Mouse (Mus musculus) heart, embryonic 14.5 days (tissue): Measurements from ENCODE around the gene Nelfe. TPM values are rescaled to one million over a fixed set of nuclear protein-coding genes. Genes with fewer than 3 reads are reported as not detected.
"Not testable (repeated sequence)": the region's sequence is repeated elsewhere in the genome, so short reads cannot be mapped to it uniquely, and the experiment has no call there.

ENCODE experiments used
- ATAC-seq: fragments of 200-750 bp; cut with Nextera tagmentation; 2 replicates; pipeline ENCODE4 v1.8.0; 2017; ENCODE audit warnings: low read depth, moderate TSS enrichment; ENCODE audit not compliant: insufficient number of reproducible peaks, insufficient read depth, low FRiP score
- H3K27ac ChIP-seq, 2 experiments: fragments of 200-500 bp in 1 of 2; fragments of 300-500 bp in 1 of 2; sonication (generic) in 1 of 2; replicated peaks in 1 of 2; 2 replicates each; pipeline ENCODE4 v1.5.1; 2012 to 2014; ENCODE audit warnings: low read depth in 2 of 2, low read length in 2 of 2, control low read depth in 1 of 2, mild to moderate bottlenecking in 1 of 2, mixed read lengths in 1 of 2; ENCODE audit not compliant: control insufficient read depth in 1 of 2, insufficient read depth in 1 of 2
- H3K27me3 ChIP-seq: fragments of 300-500 bp; sonication (generic); 2 replicates; pipeline ENCODE4 v1.6.1; 2014; ENCODE audit warnings: mild to moderate bottlenecking, low read length, control low read depth; ENCODE audit not compliant: control insufficient read depth, insufficient read depth
- H3K36me3 ChIP-seq: fragments of 300-500 bp; sonication (generic); 2 replicates; pipeline ENCODE4 v1.6.1; 2014; ENCODE audit warnings: mild to moderate bottlenecking, control low read depth, low read length, mixed read lengths; ENCODE audit not compliant: control insufficient read depth, insufficient read depth
- H3K4me1 ChIP-seq, 2 experiments: fragments of 200-500 bp in 1 of 2; fragments of 300-500 bp in 1 of 2; sonication (generic) in 1 of 2; 2 replicates each; pipeline ENCODE4 v1.6.1; 2012 to 2014; ENCODE audit warnings: low read length in 2 of 2, control low read depth in 1 of 2, mixed read lengths in 1 of 2; ENCODE audit not compliant: control insufficient read depth in 2 of 2, insufficient read depth in 2 of 2
- H3K4me2 ChIP-seq: fragments of 300-500 bp; sonication (generic); 2 replicates; pipeline ENCODE4 v1.6.1; 2014; ENCODE audit warnings: mild to moderate bottlenecking, low read length
- H3K4me3 ChIP-seq, 2 experiments: fragments of 200-500 bp in 1 of 2; fragments of 300-500 bp in 1 of 2; sonication (generic) in 1 of 2; 2 replicates each; pipeline ENCODE4 v1.5.1; 2012 to 2014; ENCODE audit warnings: low read length in 2 of 2, mild to moderate bottlenecking in 2 of 2, control low read depth in 1 of 2, low read depth in 1 of 2, moderate library complexity in 1 of 2; ENCODE audit not compliant: control insufficient read depth in 1 of 2, insufficient read depth in 1 of 2
- H3K9ac ChIP-seq: fragments of 300-500 bp; sonication (generic); 2 replicates; pipeline ENCODE4 v1.6.1; 2014; ENCODE audit warnings: mild to moderate bottlenecking, low read length
- H3K9me3 ChIP-seq: fragments of 300-500 bp; sonication (generic); 2 replicates; pipeline ENCODE4 v1.6.1; 2016; ENCODE audit warnings: low read length, control low read depth; ENCODE audit not compliant: control insufficient read depth
- WGBS: fragments of 180-500 bp; shearing (Covaris S2); extraction: QIAGEN DNeasy Blood & Tissue Kit; methylation state at CpG from one replicate; pipeline ENCODE4 v1.1.7; 2014; 5-methylcytosine and 5-hydroxymethylcytosine counted together
- microRNA-seq: library from miRNA; unstranded; fragments of <30 nt; microRNA quantifications from one replicate; pipeline ENCODE4, GENCODE M21; 2016
- polyA plus RNA-seq: library from polyadenylated mRNA; unstranded; fragments of >200 nt; fragmentation: Nextera tagmentation; extraction: Ambion mirVana; gene quantifications from 2 replicates; pipeline ENCODE4 v1.2.1, GENCODE M21; 2014

Nelfe gene
- polyA plus RNA-seq, 1 experiment from 2014 or later = 65.7 TPM

- Histone ChIP-seq H3K4me1 (peaks cover 4 to 29% of the 10 kb centered on the region in 2 experiments), H3K27ac (peak overlapping the region; percentile 24 to 94), H3K9ac (peak overlapping the region; percentile 94), H3K9me3 (no peaks in the 10 kb centered on the region), H3K4me2 (peak overlapping the region; percentile 92), H3K27me3 (no peaks in the 10 kb centered on the region), H3K36me3 (peaks cover 40% of the 10 kb centered on the region), H3K4me3 (peak overlapping the region; percentile 64 to 71)
- WGBS = under 1% methylated on average over 37 of the region's 45 CpGs
- no peak for ATAC-seq
Measured at GRCm38 (mm10) chr17:34899053-34899889, 49.1 kb downstream of the Nelfe start.

GRCm38 (mm10) chr17:34899890-34900243 is 49.7 kb downstream of the Nelfe start:
- WGBS = 5% methylated on average over 5 of the region's 5 CpGs
- Histone ChIP-seq H3K27ac (peak overlapping the region; percentile 24 to 94), H3K4me3 (peak overlapping the region; percentile 64 to 71), H3K27me3 (no peaks in the 10 kb centered on the region), H3K9me3 (no peaks in the 10 kb centered on the region), H3K4me1 (peaks cover 4 to 29% of the 10 kb centered on the region in 2 experiments), H3K36me3 (peaks cover 46% of the 10 kb centered on the region), H3K4me2 (peak overlapping the region; percentile 92), H3K9ac (peak overlapping the region; percentile 94)
- ATAC-seq = no peak

- not testable (repeated sequence) for H3K27ac ChIP-seq, H3K27me3 ChIP-seq, H3K4me3 ChIP-seq, H3K4me2 ChIP-seq, H3K9ac ChIP-seq, H3K9me3 ChIP-seq, ATAC-seq
- peaks cover 55% of the 10 kb centered on the region for H3K36me3 ChIP-seq
- peaks cover 4 to 22% of the 10 kb centered on the region in 2 experiments for H3K4me1 ChIP-seq
Measured at GRCm38 (mm10) chr17:34900826-34901225, 50.6 kb downstream of the Nelfe start.

GRCm38 (mm10) chr17:34901948-34902347 is 51.8 kb downstream of the Nelfe start:
- Histone ChIP-seq H3K36me3 (peaks cover 61% of the 10 kb centered on the region), H3K4me1 (peaks cover 3 to 15% of the 10 kb centered on the region in 2 experiments)
- WGBS = 92% methylated on average over 9 of the region's 10 CpGs
- H3K4me3 ChIP-seq, ATAC-seq, H3K27me3 ChIP-seq, H3K27ac ChIP-seq, H3K9ac ChIP-seq, H3K9me3 ChIP-seq, H3K4me2 ChIP-seq: not testable (repeated sequence)

GRCm38 (mm10) chr17:34902895-34903294 is 52.7 kb downstream of the Nelfe start:
- no peak overlapping the region for H3K27ac ChIP-seq
- no peak overlapping the region for H3K4me3 ChIP-seq
- H3K9ac ChIP-seq = no peak overlapping the region
- 93% methylated on average over 9 of the region's 9 CpGs for WGBS
- no peak overlapping the region for H3K4me2 ChIP-seq
- no peaks in the 10 kb centered on the region for H3K9me3 ChIP-seq
- ATAC-seq = no peak
- no peaks in the 10 kb centered on the region for H3K27me3 ChIP-seq
- H3K4me1 ChIP-seq = peaks cover 0 to 6% of the 10 kb centered on the region in 2 experiments; a peak in 2 of 4 replicates
- H3K36me3 ChIP-seq = peaks cover 70% of the 10 kb centered on the region

Small RNA genes within 50 kb of the gene (microRNA-seq; reads per million reads assigned to microRNA genes)
- not detected for gene Mir6970
- 1.4 reads per million for gene Mir6971
- gene Mir6972 = not detected

Other genes with a start within 250 kb of the Nelfe start
- 87.0 and 90.9 TPM in 2 replicates for gene Rnf5, start 246.7 kb upstream of the Nelfe start, polyA plus RNA-seq
- gene Agpat1, start 246.1 kb upstream of the Nelfe start, polyA plus RNA-seq = 26.1 and 54.4 TPM in 2 replicates
- gene Egfl8, start 234.4 kb upstream of the Nelfe start, polyA plus RNA-seq = 0.46 and 0.55 TPM in 2 replicates
- 30.4 and 33.3 TPM in 2 replicates for gene Ppt2, start 221.9 kb upstream of the Nelfe start, polyA plus RNA-seq
- gene Prrt1, start 220.9 kb upstream of the Nelfe start, polyA plus RNA-seq = 0.27 and 0.39 TPM in 2 replicates
- 7.3 and 8.9 TPM in 2 replicates for gene Fkbpl, start 205.6 kb upstream of the Nelfe start, polyA plus RNA-seq
- 28.7 and 34.3 TPM in 2 replicates for gene Atf6b, start 203.2 kb upstream of the Nelfe start, polyA plus RNA-seq
- gene Tnxb, start 179.9 kb upstream of the Nelfe start, polyA plus RNA-seq = 2.7 and 3.0 TPM in 2 replicates
- gene C4b, start 106.5 kb upstream of the Nelfe start, polyA plus RNA-seq = 0.13 and 0.23 TPM in 2 replicates
- not detected in 2 replicates for gene Cyp21a1, start 45.8 kb upstream of the Nelfe start, polyA plus RNA-seq
- 17.1 and 18.4 TPM in 2 replicates for gene Stk19, start 13.4 kb upstream of the Nelfe start, polyA plus RNA-seq
- gene Dxo, start 13.4 kb upstream of the Nelfe start, polyA plus RNA-seq = 26.6 and 33.1 TPM in 2 replicates
- gene Skiv2l, start 181 bp upstream of the Nelfe start, polyA plus RNA-seq = 22.4 and 23.0 TPM in 2 replicates
- 1.2 and 2.7 TPM in 2 replicates for gene Cfb, start 12.1 kb downstream of the Nelfe start, polyA plus RNA-seq
- gene Zbtb12, start 29.1 kb downstream of the Nelfe start, polyA plus RNA-seq = 0.38 and 0.53 TPM in 2 replicates
- gene Gm20547, start 31.7 kb downstream of the Nelfe start, polyA plus RNA-seq = not detected in 2 replicates
- gene C2, start 47.9 kb downstream of the Nelfe start, polyA plus RNA-seq = 1.0 and 1.2 TPM in 2 replicates
- 31.4 and 35.2 TPM in 2 replicates for gene Ehmt2, start 48.1 kb downstream of the Nelfe start, polyA plus RNA-seq
- gene Slc44a4, start 64.1 kb downstream of the Nelfe start, polyA plus RNA-seq = not detected in 2 replicates
- 13.7 and 14.6 TPM in 2 replicates for gene Neu1, start 80.9 kb downstream of the Nelfe start, polyA plus RNA-seq
- 0.09 and 0.19 TPM in 2 replicates for gene Hspa1b, start 108.8 kb downstream of the Nelfe start, polyA plus RNA-seq
- gene Gm20481, start 119.5 kb downstream of the Nelfe start, polyA plus RNA-seq = 0.55 TPM in 1 of 2 replicates, not detected in the other
- 2.3 and 2.9 TPM in 2 replicates for gene Hspa1a, start 121.8 kb downstream of the Nelfe start, polyA plus RNA-seq
- 2.2 and 2.7 TPM in 2 replicates for gene Hspa1l, start 122.3 kb downstream of the Nelfe start, polyA plus RNA-seq
- gene Lsm2, start 131.5 kb downstream of the Nelfe start, polyA plus RNA-seq = 132 and 136 TPM in 2 replicates
- 41.7 and 42.9 TPM in 2 replicates for gene Vars, start 150.6 kb downstream of the Nelfe start, polyA plus RNA-seq
- gene Vwa7, start 166.2 kb downstream of the Nelfe start, polyA plus RNA-seq = 0.28 and 0.42 TPM in 2 replicates
- 1.5 and 2.2 TPM in 2 replicates for gene Sapcd1, start 177.6 kb downstream of the Nelfe start, polyA plus RNA-seq
- gene Msh5, start 196.4 kb downstream of the Nelfe start, polyA plus RNA-seq = 2.6 and 3.5 TPM in 2 replicates
- 108 TPM in 2 replicates for gene Clic1, start 199.6 kb downstream of the Nelfe start, polyA plus RNA-seq
- gene Ddah2, start 208.6 kb downstream of the Nelfe start, polyA plus RNA-seq = 186 and 222 TPM in 2 replicates
- not detected in 2 replicates for gene Ly6g6c, start 215.0 kb downstream of the Nelfe start, polyA plus RNA-seq
- 0.54 and 0.73 TPM in 2 replicates for gene Mpig6b, start 215.8 kb downstream of the Nelfe start, polyA plus RNA-seq
- gene Ly6g6e, start 226.5 kb downstream of the Nelfe start, polyA plus RNA-seq = 0.32 TPM in 1 of 2 replicates, not detected in the other
- gene Ly6g6d, start 227.7 kb downstream of the Nelfe start, polyA plus RNA-seq = 1.9 and 2.6 TPM in 2 replicates
- gene Ly6g6f, start 235.2 kb downstream of the Nelfe start, polyA plus RNA-seq = not detected in 2 replicates
- 61.9 and 64.5 TPM in 2 replicates for gene Abhd16a, start 238.9 kb downstream of the Nelfe start, polyA plus RNA-seq